Mouse (Mus musculus) induced T-regulatory cell, adult 2 months (primary cell): ENCODE results near the gene Scgb1a1.
A peak's percentile ranks its signal among the peaks of the same experiment; 100 is the strongest.

Experiments
- DNase-seq: peaks from one replicate; pipeline ENCODE4 v3.0.0-alpha.2; 2012; ENCODE audit warnings: low read depth

Scgb1a1 gene

GRCm38 (mm10) chr19:9043123-9043522 lies 44.6 kb downstream of the Scgb1a1 start:
- no peak for DNase-seq

GRCm38 (mm10) chr19:9041074-9041473 lies 46.7 kb downstream of the Scgb1a1 start:
- no peak for DNase-seq

DNA sequence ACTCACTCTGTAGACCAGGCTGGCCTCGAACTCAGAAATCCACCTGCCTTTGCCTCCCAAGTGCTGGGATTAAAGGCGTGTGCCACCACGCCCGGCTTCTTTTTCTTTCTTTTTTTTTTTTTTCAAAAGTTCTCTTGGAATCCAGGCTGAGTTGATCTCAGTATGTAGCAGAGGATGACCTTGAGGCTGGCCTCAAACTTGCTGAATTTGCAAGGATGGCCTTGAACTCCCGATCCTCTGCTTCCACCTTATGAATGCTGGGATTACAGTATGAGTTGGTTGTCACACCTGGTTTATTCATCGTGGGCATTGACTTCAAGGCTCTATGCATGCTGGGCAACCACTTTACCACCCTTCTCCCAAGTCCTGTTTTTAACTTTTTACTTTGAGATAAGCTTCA lies 47.1 kb downstream of the Scgb1a1 start:
- DNase-seq, result no peak

- DNase-seq, result no peak
These were observed 47.8 kb downstream of the Scgb1a1 start for GRCm38 (mm10) chr19:9039928-9040327.

- no peak for DNase-seq
These were observed 48.5 kb downstream of the Scgb1a1 start for GRCm38 (mm10) chr19:9039266-9039665.

GRCm38 (mm10) chr19:9038136-9038535 lies 49.6 kb downstream of the Scgb1a1 start:
- peak; percentile 81 for DNase-seq

DNA sequence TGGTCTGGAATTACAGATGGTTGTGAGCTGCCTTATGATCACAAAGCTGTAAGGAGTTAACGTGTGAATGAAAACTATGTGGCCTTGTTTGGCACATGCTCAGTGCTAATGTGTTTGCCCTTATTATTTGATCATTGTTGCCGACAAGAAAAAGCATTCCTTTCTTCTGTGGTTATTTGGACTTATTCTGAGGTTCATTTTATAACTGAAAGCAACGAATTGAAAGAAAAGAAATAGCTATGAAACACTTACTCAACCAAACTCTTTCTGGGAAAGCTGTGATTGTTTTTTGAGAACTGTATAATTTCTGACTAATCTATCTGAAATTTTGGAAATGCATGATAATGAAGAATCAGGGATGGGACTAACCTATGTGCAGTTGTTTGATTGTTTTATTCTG lies 52.7 kb downstream of the Scgb1a1 start:
- no peak for DNase-seq

GRCm38 (mm10) chr19:9034480-9034879 lies 53.3 kb downstream of the Scgb1a1 start:
- DNase-seq, result no peak
